Mouse (Mus musculus): ENCODE measurements at regions not wholly inside any gene's neighbourhood (a gene's known extent, or its start where the extent isn't known, plus 50 kb on each side); places are given as distances from the start of the nearest gene placed in this dataset.

- no peak for TF ChIP-seq POLR2A (IDR thresholded peaks at IDR 0.05; ENCODE audit: low read depth, low read length)
- TF ChIP-seq CTCF (IDR thresholded peaks at IDR 0.05; ENCODE audit: extremely low read depth, insufficient read length, insufficient replicate concordance, low read depth, low read length), result no peak
These were observed 264.2 kb downstream of the Gm9195 start for GRCm38 (mm10) chr14:72227441-72227840.
